ENCODE assay signal across 10 mouse cellular contexts in the genomic region with DNA sequence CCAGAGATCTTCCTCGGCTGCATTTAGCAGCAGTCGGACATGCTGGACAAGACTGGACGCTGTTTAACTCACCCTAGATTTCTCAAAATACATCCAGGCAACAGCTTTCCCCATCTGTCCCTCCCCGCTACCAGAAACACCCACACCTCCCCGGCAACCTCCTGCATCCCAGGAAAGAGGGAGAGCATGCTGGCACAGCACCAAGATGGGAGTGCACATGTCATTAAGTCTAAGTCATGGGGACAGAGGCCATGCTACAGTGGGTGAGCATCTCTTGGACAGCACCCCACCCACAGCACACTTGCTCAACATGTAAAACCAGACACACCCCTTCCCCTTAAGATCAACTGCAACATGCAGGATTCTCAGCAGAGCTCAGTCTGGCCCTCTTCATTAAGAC. TPM values are rescaled to one million over a fixed set of nuclear protein-coding genes. Genes with fewer than 3 reads are reported as not detected.
DNase-seq lines count a peak whose midpoint lies in the region; ATAC-seq and TF ChIP-seq lines count a peak whose summit lies in the region.
"Had no signal": no experiment of that assay in that cellular context is flagged by ENCODE, and none has a peak within 500 bp of the region (broad histone marks: within the 10 kb centered on the region; RNA-seq: fewer than 3 reads in every experiment).

No protein-coding gene starts in this region.

- no peak overlapping the region for H3K4me2 ChIP-seq in kidney, postnatal 0 days (ENCODE audit: low read length)

- H3K36me3 ChIP-seq in kidney, postnatal 0 days (ENCODE audit: insufficient read depth, low read length): no peaks in the 10 kb centered on the region

- no peaks in the 10 kb centered on the region for H3K27me3 ChIP-seq in kidney, postnatal 0 days (ENCODE audit: insufficient read depth, low read length)

- H3K4me1 ChIP-seq in kidney, postnatal 0 days (replicated peaks; ENCODE audit: insufficient read depth, low read length): peaks cover 50% of the 10 kb centered on the region

- no peak overlapping the region for H3K9ac ChIP-seq in kidney, postnatal 0 days (ENCODE audit: low read depth, low read length)
- H3K9ac ChIP-seq: liver, postnatal 0 days had no signal

- ATAC-seq in kidney, postnatal 0 days (replicated peaks; ENCODE audit: low FRiP score, low read depth): no peak
- no peak for ATAC-seq in frontal cortex, adult (ENCODE audit: low TSS enrichment)
- ATAC-seq: liver, postnatal 0 days had no signal

- WGBS in kidney, postnatal 0 days: 56% methylated on average over 5 of the region's 5 CpGs

- no peak for TF ChIP-seq CTCF in kidney, postnatal 0 days (IDR thresholded peaks at IDR 0.05; ENCODE audit: low read depth)

- DNase-seq in adrenal gland, adult (ENCODE audit: inconsistent age in 2 of 2, low spot score in 1 of 2): peak; percentile 45 to 62
- no peak for DNase-seq in adrenal gland, adult 8-10 months
- peak; percentile 64 for DNase-seq in layer of hippocampus, adult 11-12 months (ENCODE audit: low spot score)
- no peak for DNase-seq in layer of hippocampus, adult 9-10 months (ENCODE audit: low spot score)
- DNase-seq in adipocyte (ENCODE audit: low spot score): peak; percentile 60
- no peak for DNase-seq in kidney, postnatal 0 days (ENCODE audit: low spot score)
- DNase-seq in urinary bladder, postnatal 25 days (ENCODE audit: low spot score): no peak
- DNase-seq: liver, postnatal 0 days had no signal

- no peak overlapping the region for H3K4me3 ChIP-seq in kidney, postnatal 0 days (replicated peaks; ENCODE audit: low read depth, low read length)

- peak overlapping the region; percentile 75 for H3K27ac ChIP-seq in kidney, postnatal 0 days

- H3K9me3 ChIP-seq in kidney, postnatal 0 days (replicated peaks; ENCODE audit: low read length): no peaks in the 10 kb centered on the region

RNA-seq across cellular contexts. Expression of gene Usp2, which starts 14.1 kb away (rescaled TPM):
- total RNA-seq in adrenal gland, adult 8-10 months (2022): 10 to 100 TPM; 39.1 to 77.6 (median 51.7) TPM
- 62.9 and 72.1 TPM in 2 replicates for polyA plus RNA-seq in kidney, postnatal 0 days (2015; fragmentation: Nextera tagmentation; extraction: Ambion mirVana)

RNA-seq across cellular contexts. Expression of gene Mfrp, which starts 20.6 kb away (rescaled TPM):
- under 1 TPM in 2 of 4 experiments, not detected in 2; 0.10 to 0.31 TPM for total RNA-seq in adrenal gland, adult 8-10 months (2022)
- polyA plus RNA-seq in kidney, postnatal 0 days (2015; fragmentation: Nextera tagmentation; extraction: Ambion mirVana): 0.11 and 0.16 TPM in 2 replicates
- total RNA-seq: MEL had no signal
- polyA plus RNA-seq: liver, postnatal 0 days had no signal

RNA-seq across cellular contexts. Expression of gene C1qtnf5, which starts 26.1 kb away (rescaled TPM):
- 10 to 100 TPM; 13.7 to 22.0 (median 18.7) TPM for total RNA-seq in adrenal gland, adult 8-10 months (2022)
- polyA plus RNA-seq in kidney, postnatal 0 days (2015; fragmentation: Nextera tagmentation; extraction: Ambion mirVana): 9.7 and 12.3 TPM in 2 replicates

RNA-seq across cellular contexts. Expression of gene Gm49380, which starts 32.3 kb away (rescaled TPM):
- total RNA-seq in adrenal gland, adult 8-10 months (2022): 1 to 10 TPM in 1 of 4 experiments, under 1 TPM in 3; 0.20 to 1.1 (median 0.93) TPM
- not detected in 2 replicates for polyA plus RNA-seq in kidney, postnatal 0 days (2015; fragmentation: Nextera tagmentation; extraction: Ambion mirVana)
- total RNA-seq: MEL had no signal
- polyA plus RNA-seq: liver, postnatal 0 days had no signal

RNA-seq across cellular contexts. Expression of gene Rnf26, which starts 32.4 kb away (rescaled TPM):
- total RNA-seq in adrenal gland, adult 8-10 months (2022): 10 to 100 TPM; 29.8 to 36.7 (median 31.5) TPM
- 46.6 and 49.7 TPM in 2 replicates for polyA plus RNA-seq in kidney, postnatal 0 days (2015; fragmentation: Nextera tagmentation; extraction: Ambion mirVana)

Comparison
In these comparisons a context has a peak if more than half of its experiments do, and no peak if none do; other contexts are left out.
1. DNase-seq: peak in adrenal gland, adult (2 of 2), layer of hippocampus, adult 11-12 months (single experiment) and adipocyte (single experiment); none in adrenal gland, adult 8-10 months (single experiment), layer of hippocampus, adult 9-10 months (single experiment), kidney, postnatal 0 days (single experiment) and urinary bladder, postnatal 25 days (single experiment).